In genomic region chr1:66935195-66935594, GRCm38 (mm10) we compare ENCODE assay signal across 32 mouse cellular contexts. TPM values are rescaled to one million over a fixed set of nuclear protein-coding genes. Genes with fewer than 3 reads are reported as not detected.
DNase-seq lines count a peak whose midpoint lies in the region; ATAC-seq lines count a peak whose summit lies in the region.
"Had no signal": no experiment of that assay in that cellular context is flagged by ENCODE, and none has a peak within 500 bp of the region (broad histone marks: within the 10 kb centered on the region; RNA-seq: fewer than 3 reads in every experiment).

No protein-coding gene starts in this region.

- 52% methylated on average over 4 of the region's 4 CpGs for WGBS in heart, embryonic 14.5 days

- DNase-seq in gastrocnemius, adult 18-20 months (ENCODE audit: low spot score): peak; percentile 81
- no peak for DNase-seq in gastrocnemius, postnatal 4 days (ENCODE audit: low spot score in 2 of 2)
- DNase-seq in heart, postnatal 36 days: no peak
- DNase-seq in adipocyte (ENCODE audit: low spot score): peak; percentile 8
- peak; percentile 47 for DNase-seq in gastrocnemius, postnatal 25 days
- no peak for DNase-seq in cerebellum, adult 9-11 months
- no peak for DNase-seq in lung, postnatal 25 days (ENCODE audit: low spot score)
- DNase-seq: adrenal gland, postnatal 14 days; cerebellum, adult 11 months; cerebellum, adult 9-10 months; kidney, adult 9 months; kidney, postnatal 14 days; lung, embryonic 14.5 days; lung, postnatal 14 days; right cerebral cortex, postnatal 4 days; thymus, postnatal 4 days had no signal

- no peak overlapping the region for H3K4me3 ChIP-seq in heart, embryonic 14.5 days (ENCODE audit: control insufficient read depth in 1 of 2, insufficient read depth in 1 of 2, low read depth in 1 of 2, low read length in 2 of 2)
- H3K4me3 ChIP-seq: embryonic facial prominence, embryonic 13.5 days; forebrain, embryonic 10.5 days; forebrain, embryonic 15.5 days; limb, embryonic 12.5 days; liver, embryonic 15.5 days; midbrain, embryonic 10.5 days; midbrain, embryonic 15.5 days; neural tube, embryonic 12.5 days had no signal

- ATAC-seq in heart, embryonic 14.5 days (ENCODE audit: insufficient number of reproducible peaks, insufficient read depth, low FRiP score, low read depth): no peak
- ATAC-seq: forebrain, embryonic 15.5 days; intestine, postnatal 0 days; midbrain, embryonic 15.5 days had no signal

- peaks cover 11 to 38% of the 10 kb centered on the region in 2 experiments for H3K4me1 ChIP-seq in heart, embryonic 14.5 days (ENCODE audit: control insufficient read depth in 2 of 2, insufficient read depth in 2 of 2, low read length in 2 of 2)
- H3K4me1 ChIP-seq: embryonic facial prominence, embryonic 13.5 days; forebrain, embryonic 15.5 days; limb, embryonic 12.5 days; liver, embryonic 15.5 days; midbrain, embryonic 10.5 days; midbrain, embryonic 15.5 days; neural tube, embryonic 12.5 days had no signal

- no peaks in the 10 kb centered on the region for H3K27me3 ChIP-seq in heart, embryonic 14.5 days (ENCODE audit: control insufficient read depth, insufficient read depth, low read length)
- H3K27me3 ChIP-seq: embryonic facial prominence, embryonic 13.5 days; forebrain, embryonic 15.5 days; limb, embryonic 12.5 days; liver, embryonic 15.5 days; midbrain, embryonic 15.5 days; neural tube, embryonic 12.5 days had no signal

- no peaks in the 10 kb centered on the region for H3K36me3 ChIP-seq in heart, embryonic 14.5 days (ENCODE audit: control insufficient read depth, insufficient read depth, low read length)
- H3K36me3 ChIP-seq: embryonic facial prominence, embryonic 13.5 days; forebrain, embryonic 10.5 days; forebrain, embryonic 15.5 days; G1E; limb, embryonic 12.5 days; liver, embryonic 15.5 days; midbrain, embryonic 10.5 days; midbrain, embryonic 15.5 days; neural tube, embryonic 12.5 days had no signal

- H3K9me3 ChIP-seq in heart, embryonic 14.5 days (ENCODE audit: control insufficient read depth, low read length): no peaks in the 10 kb centered on the region
- H3K9me3 ChIP-seq: embryonic facial prominence, embryonic 13.5 days; forebrain, embryonic 10.5 days; forebrain, embryonic 15.5 days; G1E; limb, embryonic 12.5 days; liver, embryonic 15.5 days; midbrain, embryonic 10.5 days; midbrain, embryonic 15.5 days; neural tube, embryonic 12.5 days had no signal

- peak overlapping the region; percentile 28 to 49 for H3K27ac ChIP-seq in heart, embryonic 14.5 days (replicated peaks in 1 of 2; ENCODE audit: control insufficient read depth in 1 of 2, insufficient read depth in 1 of 2, low read depth in 2 of 2, low read length in 2 of 2)
- H3K27ac ChIP-seq: embryonic facial prominence, embryonic 13.5 days; forebrain, embryonic 10.5 days; forebrain, embryonic 15.5 days; hindbrain, embryonic 14.5 days; limb, embryonic 12.5 days; liver, embryonic 15.5 days; midbrain, embryonic 10.5 days; midbrain, embryonic 15.5 days; neural tube, embryonic 12.5 days had no signal

- no peak overlapping the region for H3K9ac ChIP-seq in heart, embryonic 14.5 days (ENCODE audit: low read length)
- H3K9ac ChIP-seq: embryonic facial prominence, embryonic 13.5 days; forebrain, embryonic 15.5 days; hindbrain, embryonic 14.5 days; limb, embryonic 12.5 days; liver, embryonic 15.5 days; lung, embryonic 14.5 days; midbrain, embryonic 15.5 days; neural tube, embryonic 12.5 days had no signal

- intact Hi-C loops in heart, postnatal 36 days (cut with DNase I): no loop called here

- peak overlapping the region; percentile 19 for H3K4me2 ChIP-seq in heart, embryonic 14.5 days (ENCODE audit: low read length)
- H3K4me2 ChIP-seq: embryonic facial prominence, embryonic 13.5 days; forebrain, embryonic 15.5 days; hindbrain, embryonic 14.5 days; limb, embryonic 12.5 days; liver, embryonic 15.5 days; lung, embryonic 14.5 days; midbrain, embryonic 15.5 days; neural tube, embryonic 12.5 days had no signal

RNA-seq across cellular contexts. Expression of gene Myl1, which starts 10.0 kb away (rescaled TPM):
- total RNA-seq in gastrocnemius, adult 18-20 months (2021): over 10,000 TPM; 17,981 to 19,696 TPM
- over 10,000 TPM; 17,678 to 18,583 TPM for total RNA-seq in gastrocnemius, postnatal 4 days (2021)
- 491 and 610 TPM in 2 replicates for polyA plus RNA-seq in heart, embryonic 14.5 days (2014; fragmentation: Nextera tagmentation; extraction: Ambion mirVana)
- 10 to 100 TPM; 30.9 to 39.3 TPM for total RNA-seq in heart, postnatal 36 days (2021)
- over 10,000 TPM; 28,881 to 29,446 TPM for total RNA-seq in gastrocnemius, postnatal 25 days (2021)
- total RNA-seq: common myeloid progenitor, adult 5-6 weeks; hematopoietic stem cell, adult 5-6 weeks; megakaryocyte progenitor cell, adult 5-6 weeks had no signal
- polyA plus RNA-seq: G1E; liver, adult 2 months had no signal

Comparison
In these comparisons a context has a peak if more than half of its experiments do, and no peak if none do; other contexts are left out.
1. DNase-seq: peak in gastrocnemius, adult 18-20 months (single experiment), adipocyte (single experiment) and gastrocnemius, postnatal 25 days (single experiment); none in gastrocnemius, postnatal 4 days (0 of 2), heart, postnatal 36 days (0 of 2), cerebellum, adult 9-11 months (single experiment) and lung, postnatal 25 days (single experiment).
2. RNA of gene Myl1, which starts 10.0 kb away (total RNA-seq): 28,881 to 29,446 TPM in gastrocnemius, postnatal 25 days, 17,981 to 19,696 TPM in gastrocnemius, adult 18-20 months and 17,678 to 18,583 TPM in gastrocnemius, postnatal 4 days; 30.9 to 39.3 TPM in heart, postnatal 36 days; every median in the first group is over 100 times any median in the second.